Mouse (Mus musculus) left cerebral cortex, adult 8-10 months (tissue): ENCODE measurements at regions not wholly inside any gene's neighbourhood (a gene's known extent, or its start where the extent isn't known, plus 50 kb on each side); places are given as distances from the start of the nearest gene placed in this dataset.

Experiments used
- DNase-seq, 2 experiments: peaks; one replicate each; pipeline ENCODE4 v3.0.0; 2022; ENCODE audit warnings: low spot score in 2 of 2

GRCm38 (mm10) chr8:102845362-102845761 is 59.9 kb upstream of the Cdh11 start:
- no peak for DNase-seq

GRCm38 (mm10) chr8:102860021-102860420 is 74.6 kb upstream of the Cdh11 start:
- no peak for DNase-seq

- no peak for DNase-seq
These were observed 114.1 kb upstream of the Cdh11 start for GRCm38 (mm10) chr8:102899525-102899924.

GRCm38 (mm10) chr8:102900662-102901061 is 115.2 kb upstream of the Cdh11 start:
- no peak for DNase-seq

- DNase-seq: no peak
These were observed 122.0 kb upstream of the Cdh11 start for GRCm38 (mm10) chr8:102907444-102907843.

GRCm38 (mm10) chr8:102931342-102931835 is 145.9 kb upstream of the Cdh11 start:
- DNase-seq: no peak

- DNase-seq: no peak
These were observed 153.3 kb upstream of the Cdh11 start for GRCm38 (mm10) chr8:102938771-102939170.

GRCm38 (mm10) chr8:102945546-102945945 is 160.1 kb upstream of the Cdh11 start:
- DNase-seq: no peak

GRCm38 (mm10) chr8:102978161-102978581 is 192.7 kb upstream of the Cdh11 start:
- no peak for DNase-seq

- DNase-seq: no peak
These were observed 197.9 kb upstream of the Cdh11 start for GRCm38 (mm10) chr8:102983220-102983909.

- DNase-seq: no peak
These were observed 198.4 kb upstream of the Cdh11 start for GRCm38 (mm10) chr8:102983910-102984225.

- no peak for DNase-seq
These were observed 222.0 kb upstream of the Cdh11 start for GRCm38 (mm10) chr8:103007284-103007984.

GRCm38 (mm10) chr8:103019121-103019520 is 233.7 kb upstream of the Cdh11 start:
- DNase-seq: no peak

GRCm38 (mm10) chr8:103023237-103023636 is 237.8 kb upstream of the Cdh11 start:
- no peak for DNase-seq

- DNase-seq: no peak
These were observed 246.3 kb upstream of the Cdh11 start for GRCm38 (mm10) chr8:103031708-103032107.

GRCm38 (mm10) chr8:103033956-103034355 is 248.5 kb upstream of the Cdh11 start:
- DNase-seq: no peak

- no peak for DNase-seq
These were observed 286.7 kb upstream of the Cdh11 start for GRCm38 (mm10) chr8:103072079-103072635.

- DNase-seq: no peak
These were observed 287.2 kb upstream of the Cdh11 start for GRCm38 (mm10) chr8:103072646-103073045.

- DNase-seq: no peak
These were observed 293.1 kb upstream of the Cdh11 start for GRCm38 (mm10) chr8:103078559-103078958.

- no peak for DNase-seq
These were observed 301.6 kb upstream of the Cdh11 start for GRCm38 (mm10) chr8:103086956-103087482.

GRCm38 (mm10) chr8:103096496-103097092 is 311.2 kb upstream of the Cdh11 start:
- DNase-seq: no peak

- no peak for DNase-seq
These were observed 340.1 kb upstream of the Cdh11 start for GRCm38 (mm10) chr8:103125581-103125980.
